Mouse (Mus musculus): ENCODE data around the gene Dusp14.

The Dusp14 gene

DNA sequence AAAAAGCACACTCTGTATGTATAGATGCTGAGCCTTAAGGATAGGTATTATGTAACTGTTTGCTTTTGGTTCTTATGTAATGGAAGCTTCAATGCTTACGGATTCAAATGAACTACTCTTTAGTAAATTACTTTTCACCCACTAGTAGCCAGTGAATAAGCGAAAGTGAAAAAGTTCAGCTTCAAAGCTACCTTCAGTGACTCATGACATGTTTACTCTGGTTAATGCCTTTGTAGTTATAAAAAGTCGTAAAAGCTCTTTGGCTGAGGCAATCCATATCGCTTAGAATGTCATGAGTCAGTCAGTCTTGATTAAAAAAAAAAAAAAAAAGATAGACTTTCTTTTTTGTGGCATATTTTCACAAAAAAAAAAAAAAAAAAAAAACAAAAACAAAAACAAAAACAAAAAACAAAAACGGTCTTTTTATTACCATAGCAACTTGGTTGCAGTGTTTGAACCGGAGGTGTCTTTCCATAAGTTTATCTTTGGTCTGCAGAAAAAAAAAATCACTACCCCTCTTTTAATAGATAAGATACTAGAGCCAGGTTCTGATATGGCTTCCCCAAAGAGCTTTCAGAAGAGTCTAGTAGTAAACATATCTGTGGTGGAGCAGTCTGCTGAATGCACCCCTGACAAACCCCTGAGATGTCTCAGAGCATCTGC lies 52.8 kb downstream of the Dusp14 start:
- no peak for DNase-seq (ENCODE audit: low spot score in 2 of 2)

DNA sequence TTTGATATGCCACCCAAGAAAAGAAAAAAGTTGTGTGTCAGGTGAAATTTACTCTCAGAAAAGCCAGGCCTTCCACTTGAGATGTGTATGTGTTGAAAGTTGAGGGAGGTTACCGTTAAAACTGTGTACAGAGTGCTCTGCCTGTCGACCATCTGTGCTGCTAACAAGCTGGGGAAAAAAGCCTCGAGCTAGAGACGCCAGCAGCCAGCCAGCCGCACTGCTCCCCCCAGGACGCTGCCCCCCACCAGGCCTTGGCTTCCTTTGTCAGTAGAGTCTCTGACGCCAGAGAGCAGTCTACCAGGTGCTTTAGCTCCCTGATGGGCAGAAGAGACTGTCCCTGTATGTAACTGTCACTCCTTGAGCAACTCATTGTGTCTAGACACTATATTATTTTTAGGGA lies 56.0 kb downstream of the Dusp14 start:
- DNase-seq (ENCODE audit: low spot score in 2 of 2): no peak

DNA sequence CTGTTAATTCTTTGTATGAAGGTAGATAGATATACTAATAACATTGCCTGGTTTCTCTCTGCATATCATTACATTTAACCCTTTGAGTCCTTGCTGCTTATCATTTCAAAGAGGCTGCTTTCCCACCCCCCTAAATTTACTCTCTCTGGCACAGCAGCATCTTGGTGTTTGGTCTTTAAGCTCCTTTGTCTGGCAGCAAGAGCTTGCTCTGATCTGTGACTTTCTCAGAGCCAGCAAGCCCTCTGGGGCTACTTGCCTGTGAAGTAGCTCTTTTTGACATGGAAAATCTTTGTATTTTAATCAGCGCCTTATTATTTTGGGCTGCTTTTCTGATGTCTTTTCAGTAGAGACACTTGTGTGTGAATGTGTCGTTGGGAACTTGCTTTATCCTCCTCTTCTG lies 57.5 kb downstream of the Dusp14 start:
- no peak for DNase-seq (ENCODE audit: low spot score in 2 of 2)

DNA sequence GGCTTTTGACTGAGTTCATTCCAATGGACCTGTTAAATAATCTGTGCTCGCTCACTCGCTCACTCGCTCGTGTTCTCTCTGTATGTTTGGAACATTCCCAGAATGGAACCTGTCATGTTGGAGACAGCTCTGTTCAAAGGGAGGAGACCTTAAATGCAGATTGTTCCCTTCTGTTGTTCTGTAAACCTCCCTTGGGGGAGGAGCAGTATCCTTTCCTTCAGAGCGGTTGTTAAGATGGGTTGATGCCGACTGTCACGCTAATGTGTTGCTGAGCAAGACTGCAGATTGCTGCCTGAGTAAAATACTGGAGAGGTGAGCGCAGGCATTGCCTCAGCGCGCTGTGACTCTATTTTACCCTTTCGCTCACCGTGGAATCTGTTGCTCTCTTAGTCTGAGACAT lies 58.0 kb downstream of the Dusp14 start:
- no peak for DNase-seq (ENCODE audit: low spot score in 2 of 2)

DNA sequence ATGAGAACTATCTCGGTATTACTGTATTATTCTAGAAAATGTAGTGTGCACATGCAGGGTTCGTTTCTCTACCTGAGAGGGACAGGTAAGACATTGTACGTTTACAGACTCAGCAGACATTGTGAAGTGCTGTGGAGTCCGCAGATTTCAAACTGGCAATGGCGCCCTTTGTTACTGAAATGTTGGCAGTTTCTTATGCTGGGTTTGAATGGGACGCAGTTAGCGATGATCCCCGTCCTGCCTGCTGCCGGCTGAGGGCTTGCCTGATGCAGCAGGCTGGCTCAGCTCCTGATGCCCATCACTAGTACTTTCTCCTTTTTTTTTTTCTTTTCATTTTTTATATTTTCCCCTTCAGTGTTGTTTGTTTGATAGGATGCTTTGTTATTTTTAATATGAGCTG lies 58.6 kb downstream of the Dusp14 start:
- DNase-seq (ENCODE audit: low spot score in 2 of 2): no peak

DNA sequence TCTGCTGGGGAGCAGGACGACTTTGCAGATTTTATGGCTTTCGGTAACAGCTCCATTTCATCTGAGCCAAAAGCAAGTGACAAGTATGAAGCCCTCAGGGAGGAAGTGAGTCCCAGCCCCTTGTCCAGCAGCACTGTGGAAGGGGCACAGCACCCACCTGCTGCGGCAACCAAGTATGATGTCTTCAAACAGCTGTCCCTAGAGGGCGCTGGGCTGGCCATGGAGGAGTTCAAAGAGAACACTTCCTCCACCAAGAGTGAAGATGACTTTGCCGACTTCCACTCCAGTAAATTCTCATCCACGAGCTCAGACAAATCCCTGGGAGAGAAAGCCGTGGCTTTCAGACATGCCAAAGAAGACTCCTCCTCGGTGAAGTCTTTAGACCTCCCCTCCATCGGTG lies 60.1 kb downstream of the Dusp14 start:
- no peak for DNase-seq (ENCODE audit: low spot score in 2 of 2)

DNA sequence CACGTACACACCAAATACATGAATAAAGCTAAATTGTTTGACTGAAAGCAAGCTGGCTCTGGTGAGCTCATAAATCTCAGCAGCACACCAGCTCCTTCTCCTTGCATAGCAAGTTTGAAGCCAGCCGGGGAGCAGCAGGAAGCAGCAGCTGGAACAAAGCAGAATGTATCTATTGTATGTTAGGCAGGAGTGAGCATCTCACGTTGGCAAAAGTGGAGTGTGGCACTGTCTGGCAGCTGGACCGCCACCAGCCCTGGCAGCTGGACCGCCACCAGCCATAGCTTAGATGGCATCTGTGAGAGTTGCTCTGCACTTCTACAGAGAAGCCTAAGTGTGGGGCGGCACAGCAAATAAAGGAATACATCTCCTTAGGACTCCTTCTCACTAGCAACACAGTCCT lies 65.1 kb downstream of the Dusp14 start:
- no peak for DNase-seq (ENCODE audit: low spot score in 2 of 2)

DNA sequence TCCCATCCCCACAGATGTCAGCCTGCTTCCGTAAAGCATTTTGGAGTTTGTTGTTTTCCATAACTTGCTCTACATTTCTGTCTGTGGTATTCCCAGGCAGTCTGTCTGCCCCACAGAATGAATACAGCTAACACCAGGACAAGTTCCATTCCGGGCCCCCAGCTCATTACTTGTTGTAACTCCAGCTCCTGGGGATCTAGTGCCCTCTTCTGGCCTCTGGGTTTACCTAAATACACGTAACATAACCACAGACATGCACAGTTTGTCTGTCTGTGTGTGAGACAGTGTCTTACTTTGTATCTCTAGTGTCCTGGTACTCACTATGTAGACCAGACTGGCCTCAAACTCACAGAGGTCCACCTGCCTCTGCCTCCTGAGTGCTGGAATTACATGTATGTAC lies 67.8 kb downstream of the Dusp14 start:
- no peak for DNase-seq (ENCODE audit: low spot score in 2 of 2)

DNA sequence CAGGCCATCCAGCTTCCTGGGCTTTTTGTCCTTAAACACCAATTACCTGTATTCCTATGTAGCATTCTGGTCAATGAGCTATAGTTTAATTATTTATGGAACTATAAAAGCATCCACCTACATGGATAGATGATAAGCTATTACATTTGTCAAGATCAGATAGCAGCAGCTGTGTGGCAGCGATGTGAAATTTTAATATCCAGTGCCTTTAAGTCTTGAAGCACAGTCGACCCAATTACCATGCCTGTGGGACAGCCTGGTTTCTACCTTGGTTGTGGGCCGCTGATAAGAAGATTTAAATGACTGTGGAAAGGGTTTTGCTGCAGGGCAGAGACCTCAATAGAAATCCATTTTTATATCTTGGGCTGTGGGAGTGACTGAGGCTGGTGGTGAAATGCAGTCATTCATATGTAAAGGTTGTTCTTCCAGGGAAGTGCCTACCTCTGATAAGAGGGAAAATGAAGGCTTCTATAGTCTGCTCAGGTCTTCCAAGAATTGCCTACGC lies 69.6 kb downstream of the Dusp14 start:
- no peak for DNase-seq (ENCODE audit: low spot score in 2 of 2)

DNA sequence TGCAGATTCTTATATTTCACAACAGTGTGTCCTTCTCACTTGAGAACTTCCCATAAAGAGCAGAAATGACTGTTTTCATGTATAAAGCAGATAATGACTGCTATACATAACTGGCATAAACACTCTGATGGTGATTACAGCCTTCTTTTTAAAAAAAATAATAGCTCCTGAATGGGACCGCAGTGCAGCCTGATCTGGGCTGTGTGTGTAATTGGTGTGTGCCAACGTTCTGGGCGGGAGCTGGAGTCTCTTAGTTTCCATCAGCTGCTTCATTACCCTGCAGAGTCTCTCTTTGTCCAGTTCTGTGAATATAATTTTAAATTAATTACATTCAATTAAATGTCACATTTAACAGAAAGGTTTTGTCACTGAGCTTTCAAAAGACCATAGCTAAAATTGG lies 70.1 kb downstream of the Dusp14 start:
- no peak for DNase-seq (ENCODE audit: low spot score in 2 of 2)
